Mouse (Mus musculus): ENCODE results near the gene Tpst1.
A peak's percentile ranks its signal among the peaks of the same experiment; 100 is the strongest.

The Tpst1 gene

GRCm38 (mm10) chr5:130089626-130090393 is 16.7 kb downstream of the Tpst1 start:
- no peak for DNase-seq

GRCm38 (mm10) chr5:130096754-130097153 is 23.6 kb downstream of the Tpst1 start:
- no peak for DNase-seq

GRCm38 (mm10) chr5:130097837-130098236 is 24.7 kb downstream of the Tpst1 start:
- DNase-seq, result no peak

- DNase-seq, result no peak
Observed at GRCm38 (mm10) chr5:130101724-130102123, 28.6 kb downstream of the Tpst1 start.

GRCm38 (mm10) chr5:130109348-130109747 is 36.2 kb downstream of the Tpst1 start:
- DNase-seq, result no peak

- peak; percentile 8 for DNase-seq
Observed at GRCm38 (mm10) chr5:130110632-130111464, 37.7 kb downstream of the Tpst1 start.

GRCm38 (mm10) chr5:130112653-130113052 is 39.5 kb downstream of the Tpst1 start:
- no peak for DNase-seq

- no peak for DNase-seq
Observed at GRCm38 (mm10) chr5:130116116-130116515, 43.0 kb downstream of the Tpst1 start.

GRCm38 (mm10) chr5:130116857-130117256 is 43.7 kb downstream of the Tpst1 start:
- DNase-seq, result no peak

GRCm38 (mm10) chr5:130117932-130118331 is 44.8 kb downstream of the Tpst1 start:
- no peak for DNase-seq

- DNase-seq, result no peak
Observed at GRCm38 (mm10) chr5:130119236-130119635, 46.1 kb downstream of the Tpst1 start.

GRCm38 (mm10) chr5:130120070-130120736 is 47.1 kb downstream of the Tpst1 start:
- no peak for DNase-seq

- peak; percentile 15 for DNase-seq
Observed at GRCm38 (mm10) chr5:130120904-130121303, 47.8 kb downstream of the Tpst1 start.

GRCm38 (mm10) chr5:130122355-130122754 is 49.2 kb downstream of the Tpst1 start:
- DNase-seq, result no peak

GRCm38 (mm10) chr5:130124271-130124670 is 51.1 kb downstream of the Tpst1 start:
- DNase-seq, result no peak

- DNase-seq, result no peak
Observed at GRCm38 (mm10) chr5:130128686-130129523, 55.8 kb downstream of the Tpst1 start.

- no peak for DNase-seq
Observed at GRCm38 (mm10) chr5:130129524-130129793, 56.3 kb downstream of the Tpst1 start.

GRCm38 (mm10) chr5:130136597-130136996 is 63.5 kb downstream of the Tpst1 start:
- DNase-seq, result no peak

GRCm38 (mm10) chr5:130139393-130139792 is 66.3 kb downstream of the Tpst1 start:
- DNase-seq, result peak; percentile 89

GRCm38 (mm10) chr5:130141138-130141537 is 68.0 kb downstream of the Tpst1 start:
- DNase-seq, result no peak

- DNase-seq, result no peak
Observed at GRCm38 (mm10) chr5:130142041-130142440, 68.9 kb downstream of the Tpst1 start.

GRCm38 (mm10) chr5:130143101-130143500 is 70.0 kb downstream of the Tpst1 start:
- no peak for DNase-seq

GRCm38 (mm10) chr5:130143977-130144333 is 70.8 kb downstream of the Tpst1 start:
- peak; percentile 69 for DNase-seq
